14 mouse cellular contexts compared by ENCODE assay signal in the genomic region with DNA sequence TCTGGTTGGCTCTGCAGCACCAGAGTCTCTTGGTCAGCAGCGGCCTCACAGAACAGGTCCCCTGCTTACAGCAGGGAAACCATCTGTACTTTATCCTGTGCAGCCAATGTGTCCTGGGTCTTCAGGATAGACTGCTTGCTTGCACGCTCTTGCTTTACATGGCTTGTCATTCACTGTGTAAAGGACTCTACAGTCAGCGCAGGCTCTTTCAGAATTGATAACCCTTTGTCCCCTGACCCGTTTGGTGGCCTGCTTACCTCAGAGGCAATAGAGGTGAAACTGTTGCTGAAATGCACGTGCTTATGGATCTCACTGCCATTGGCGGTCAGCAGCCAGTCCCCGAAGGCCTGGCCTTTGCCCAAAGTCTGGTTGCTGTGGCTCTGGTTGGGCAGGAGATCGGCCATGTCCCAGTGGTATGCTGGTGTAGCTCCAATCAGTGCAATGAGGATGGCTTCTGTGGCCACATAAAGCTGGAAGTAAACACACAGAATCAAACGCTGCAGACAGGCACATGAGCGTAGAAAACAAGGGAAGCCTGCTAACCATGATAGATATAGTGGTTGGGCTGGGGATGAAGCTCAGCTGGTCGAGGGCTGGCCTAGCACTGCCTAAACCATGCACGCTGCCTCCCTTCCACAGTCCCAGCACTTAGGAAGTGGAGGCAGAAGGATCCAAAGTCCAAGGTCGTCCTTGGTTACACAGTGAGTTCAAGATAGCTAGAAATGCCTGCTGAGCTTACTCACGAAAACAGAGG. TPM values are rescaled to one million over a fixed set of nuclear protein-coding genes. Genes with fewer than 3 reads are reported as not detected.
DNase-seq lines count a peak whose midpoint lies in the region; ATAC-seq and TF ChIP-seq lines count a peak whose summit lies in the region.
"Had no signal": no experiment of that assay in that cellular context is flagged by ENCODE, and none has a peak within 500 bp of the region (broad histone marks: within the 10 kb centered on the region; RNA-seq: fewer than 3 reads in every experiment).

No protein-coding gene starts in this region.

- no peaks in the 10 kb centered on the region for H3K27me3 ChIP-seq in kidney, postnatal 0 days (ENCODE audit: insufficient read depth, low read length)
- no peaks in the 10 kb centered on the region for H3K27me3 ChIP-seq in cerebellum, adult 2 months (ENCODE audit: control insufficient read depth, insufficient read depth, low read length)
- H3K27me3 ChIP-seq in liver, embryonic 12.5 days (replicated peaks), result no peaks in the 10 kb centered on the region
- no peaks in the 10 kb centered on the region for H3K27me3 ChIP-seq in heart, embryonic 12.5 days (replicated peaks)
- H3K27me3 ChIP-seq: CH12.LX; midbrain, embryonic 13.5 days had no signal

- no peak for TF ChIP-seq POLR2A in cerebellum, adult 2 months (IDR thresholded peaks at IDR 0.05; ENCODE audit: borderline replicate concordance, insufficient read depth, low read length)

- no peak for TF ChIP-seq CTCF in kidney, postnatal 0 days (IDR thresholded peaks at IDR 0.05; ENCODE audit: low read depth)
- TF ChIP-seq CTCF in cerebellum, adult 2 months (IDR thresholded peaks at IDR 0.05; ENCODE audit: borderline replicate concordance, insufficient read depth, low read depth, low read length), result no peak

- peak; percentile 19 for DNase-seq in kidney, postnatal 0 days (ENCODE audit: low spot score)
- no peak for DNase-seq in kidney, adult 9 months
- DNase-seq in adrenal gland, postnatal 36 days, result peak; percentile 4 to 27
- peak; percentile 34 to 48 for DNase-seq in cerebellum, adult 2 months
- no peak for DNase-seq in layer of hippocampus, postnatal 36 days
- DNase-seq: gastrocnemius, postnatal 36 days; lung, postnatal 10 days; spleen, adult 18-20 months; thymus, adult 2 months had no signal

- H3K36me3 ChIP-seq in kidney, postnatal 0 days (ENCODE audit: insufficient read depth, low read length), result peaks cover 4% of the 10 kb centered on the region; the same call in 1 of the 2 replicates
- no peaks in the 10 kb centered on the region for H3K36me3 ChIP-seq in liver, embryonic 12.5 days
- peaks cover 25% of the 10 kb centered on the region for H3K36me3 ChIP-seq in heart, embryonic 12.5 days

- no peak for ATAC-seq in kidney, postnatal 0 days (replicated peaks; ENCODE audit: low FRiP score, low read depth)
- peak; percentile 70 for ATAC-seq in liver, embryonic 12.5 days
- ATAC-seq in granulocyte monocyte progenitor cell, adult 5-6 weeks (replicated peaks; ENCODE audit: poor library complexity, severe bottlenecking), result no peak
- ATAC-seq in heart, embryonic 12.5 days (ENCODE audit: insufficient number of reproducible peaks, low FRiP score), result no peak
- ATAC-seq: midbrain, embryonic 13.5 days had no signal

- H3K9me3 ChIP-seq in kidney, postnatal 0 days (replicated peaks; ENCODE audit: low read length), result no peaks in the 10 kb centered on the region
- H3K9me3 ChIP-seq in liver, embryonic 12.5 days (replicated peaks), result no peaks in the 10 kb centered on the region
- no peaks in the 10 kb centered on the region for H3K9me3 ChIP-seq in heart, embryonic 12.5 days (replicated peaks)
- H3K9me3 ChIP-seq: midbrain, embryonic 13.5 days had no signal

- no peak overlapping the region for H3K9ac ChIP-seq in kidney, postnatal 0 days (ENCODE audit: low read depth, low read length)
- H3K9ac ChIP-seq in liver, embryonic 12.5 days, result no peak overlapping the region
- no peak overlapping the region for H3K9ac ChIP-seq in heart, embryonic 12.5 days
- H3K9ac ChIP-seq: midbrain, embryonic 13.5 days had no signal

- no peak overlapping the region for H3K4me2 ChIP-seq in kidney, postnatal 0 days (ENCODE audit: low read length)
- H3K4me2 ChIP-seq in liver, embryonic 12.5 days, result no peak overlapping the region
- no peak overlapping the region for H3K4me2 ChIP-seq in heart, embryonic 12.5 days
- H3K4me2 ChIP-seq: midbrain, embryonic 13.5 days had no signal

- H3K4me3 ChIP-seq in kidney, postnatal 0 days (replicated peaks; ENCODE audit: low read depth, low read length), result no peak overlapping the region
- no peak overlapping the region for H3K4me3 ChIP-seq in cerebellum, adult 2 months (replicated peaks; ENCODE audit: insufficient read depth, low read depth, low read length)
- no peak overlapping the region for H3K4me3 ChIP-seq in liver, embryonic 12.5 days
- no peak overlapping the region for H3K4me3 ChIP-seq in heart, embryonic 12.5 days
- H3K4me3 ChIP-seq: midbrain, embryonic 13.5 days had no signal

- no peaks in the 10 kb centered on the region for H3K4me1 ChIP-seq in kidney, postnatal 0 days (replicated peaks; ENCODE audit: insufficient read depth, low read length)
- H3K4me1 ChIP-seq in cerebellum, adult 2 months (ENCODE audit: control insufficient read depth, insufficient read depth, low read length), result peaks cover 10% of the 10 kb centered on the region
- no peaks in the 10 kb centered on the region for H3K4me1 ChIP-seq in liver, embryonic 12.5 days
- H3K4me1 ChIP-seq in heart, embryonic 12.5 days (replicated peaks), result peaks cover 17% of the 10 kb centered on the region; the same call in 1 of the 2 replicates

- H3K27ac ChIP-seq in kidney, postnatal 0 days, result no peak overlapping the region
- H3K27ac ChIP-seq in cerebellum, adult 2 months (ENCODE audit: insufficient read depth, low read length), result no peak overlapping the region
- H3K27ac ChIP-seq in liver, embryonic 12.5 days, result no peak overlapping the region
- no peak overlapping the region for H3K27ac ChIP-seq in heart, embryonic 12.5 days (ENCODE audit: poor library complexity, severe bottlenecking)
- H3K27ac ChIP-seq: midbrain, embryonic 13.5 days had no signal

- WGBS in kidney, postnatal 0 days, result 84% methylated on average over 14 of the region's 14 CpGs
- WGBS in cerebellum, adult 2 months, result 43% methylated on average over 14 of the region's 14 CpGs
- 70% methylated on average over 14 of the region's 14 CpGs for WGBS in liver, embryonic 12.5 days (ENCODE audit: insufficient replicate concordance)
- WGBS in heart, embryonic 12.5 days, result 73% methylated on average over 14 of the region's 14 CpGs

RNA-seq across cellular contexts. Expression of a gene that starts 9.0 kb away (rescaled TPM):
- polyA plus RNA-seq in kidney, postnatal 0 days (2015; fragmentation: Nextera tagmentation; extraction: Ambion mirVana), result 3.7 and 4.3 TPM in 2 replicates
- total RNA-seq in adrenal gland, postnatal 36 days (2021), result 10 to 100 TPM in 1 of 2 experiments, 1 to 10 TPM in 1; 8.0 to 12.1 TPM
- 14.7 and 14.8 TPM in 2 replicates for polyA plus RNA-seq in cerebellum, adult 2 months (2012; rRNA removed)
- polyA plus RNA-seq in liver, embryonic 12.5 days (2016; fragmentation: Nextera tagmentation; extraction: Ambion mirVana), result 1.6 and 1.8 TPM in 2 replicates
- total RNA-seq in granulocyte monocyte progenitor cell, adult 5-6 weeks (2014; fragmentation: Nextera tagmentation), result 5.1 and 11.0 TPM in 2 replicates
- total RNA-seq in granulocyte monocyte progenitor cell, adult 5-6 weeks (2017), result 4.4 and 4.5 TPM in 2 replicates
- polyA plus RNA-seq in heart, embryonic 12.5 days (2016; fragmentation: Nextera tagmentation; extraction: Ambion mirVana), result 7.7 and 8.2 TPM in 2 replicates
- total RNA-seq in layer of hippocampus, postnatal 36 days (2021), result 10 to 100 TPM in 1 of 2 experiments, 1 to 10 TPM in 1; 8.1 to 10.0 TPM

Comparison
In these comparisons a context has a peak if more than half of its experiments do, and no peak if none do; other contexts are left out.
1. DNase-seq: peak in kidney, postnatal 0 days (single experiment), adrenal gland, postnatal 36 days (2 of 2) and cerebellum, adult 2 months (2 of 2); none in kidney, adult 9 months (single experiment) and layer of hippocampus, postnatal 36 days (0 of 2).